ENCODE assay signal across 24 mouse cellular contexts in genomic region chr9:61401664-61402063, GRCm38 (mm10). TPM values are rescaled to one million over a fixed set of nuclear protein-coding genes. Genes with fewer than 3 reads are reported as not detected.
A peak's percentile ranks its signal among the peaks of the same experiment; 100 is the strongest.
DNase-seq lines count a peak whose midpoint lies in the region; ATAC-seq and TF ChIP-seq lines count a peak whose summit lies in the region.
"Had no signal": no experiment of that assay in that cellular context is flagged by ENCODE, and none has a peak within 500 bp of the region (broad histone marks: within the 10 kb centered on the region; RNA-seq: fewer than 3 reads in every experiment).

No protein-coding gene starts in this region.

- H3K4me3 ChIP-seq in gastrocnemius, adult 2 months, result no peak overlapping the region
- no peak overlapping the region for H3K4me3 ChIP-seq in kidney, embryonic 16.5 days (ENCODE audit: low read length)
- H3K4me3 ChIP-seq: forebrain, embryonic 15.5 days; hindbrain, embryonic 13.5 days; limb, embryonic 12.5 days; liver, embryonic 13.5 days; lung, embryonic 15.5 days; megakaryocyte, embryonic 14.5 days; neural tube, embryonic 12.5 days had no signal

- no peak overlapping the region for H3K4me2 ChIP-seq in kidney, embryonic 16.5 days (replicated peaks; ENCODE audit: low read depth, low read length)
- H3K4me2 ChIP-seq: forebrain, embryonic 15.5 days; limb, embryonic 12.5 days; liver, embryonic 13.5 days; lung, embryonic 15.5 days; neural tube, embryonic 12.5 days had no signal

- WGBS in kidney, embryonic 16.5 days, result 54% methylated on average over 9 of the region's 9 CpGs

- H3K27ac ChIP-seq in gastrocnemius, adult 2 months, result no peak overlapping the region
- H3K27ac ChIP-seq in kidney, embryonic 16.5 days (ENCODE audit: low read length), result no peak overlapping the region
- H3K27ac ChIP-seq: embryonic facial prominence, embryonic 10.5 days; forebrain, embryonic 15.5 days; limb, embryonic 12.5 days; liver, embryonic 13.5 days; lung, embryonic 15.5 days; neural tube, embryonic 12.5 days had no signal

- intact Hi-C loops in gastrocnemius, adult 2 months (cut with DNase I), result no loop called here

- peaks cover 56% of the 10 kb centered on the region for H3K4me1 ChIP-seq in kidney, embryonic 16.5 days (ENCODE audit: insufficient read depth, low read length)

- H3K27me3 ChIP-seq in kidney, embryonic 16.5 days (ENCODE audit: insufficient read depth, low read length), result no peaks in the 10 kb centered on the region
- H3K27me3 ChIP-seq: CH12.LX; forebrain, embryonic 15.5 days; limb, embryonic 12.5 days; liver, embryonic 13.5 days; lung, embryonic 15.5 days had no signal

- ATAC-seq in kidney, embryonic 16.5 days (ENCODE audit: low FRiP score, low TSS enrichment), result no peak
- ATAC-seq: activated CD4-positive, CD25-positive, alpha-beta regulatory T cell, adult 4 months; forebrain, embryonic 15.5 days; inflammation-experienced regulatory T-cells, adult 6 months had no signal

- H3K36me3 ChIP-seq in kidney, embryonic 16.5 days (ENCODE audit: insufficient read depth, low read length), result peaks cover 62% of the 10 kb centered on the region

- no peak for TF ChIP-seq CTCF in gastrocnemius, adult 2 months (IDR thresholded peaks at IDR 0.05)

- H3K9ac ChIP-seq in kidney, embryonic 16.5 days (replicated peaks; ENCODE audit: low read length), result no peak overlapping the region
- H3K9ac ChIP-seq: forebrain, embryonic 15.5 days; limb, embryonic 12.5 days; liver, embryonic 13.5 days; lung, embryonic 15.5 days; neural tube, embryonic 12.5 days had no signal

- DNase-seq in gastrocnemius, adult 2 months, result peak; percentile 19
- DNase-seq in gastrocnemius, postnatal 10 days, result no peak
- peak; percentile 49 for DNase-seq in kidney, postnatal 10 days
- peak; percentile 28 to 69 for DNase-seq in lung, postnatal 4 days
- no peak for DNase-seq in lung, postnatal 25 days (ENCODE audit: low spot score)
- no peak for DNase-seq in layer of hippocampus, adult 9-11 months
- DNase-seq: B cell, adult 2 months; cerebellum, adult 11-12 months; gastrocnemius, postnatal 25 days; liver, embryonic 13.5 days; midbrain, embryonic 14.5 days; right cerebral cortex, postnatal 14 days had no signal

- no peaks in the 10 kb centered on the region for H3K9me3 ChIP-seq in kidney, embryonic 16.5 days (ENCODE audit: low read length)
- H3K9me3 ChIP-seq: embryonic facial prominence, embryonic 10.5 days; forebrain, embryonic 15.5 days; G1E; hindbrain, embryonic 13.5 days; limb, embryonic 12.5 days; liver, embryonic 13.5 days; lung, embryonic 15.5 days; neural tube, embryonic 12.5 days had no signal

RNA-seq across cellular contexts. Expression of gene Tle3, which starts 29.5 kb away (rescaled TPM):
- 10 to 100 TPM in 1 of 2 experiments, 1 to 10 TPM in 1; 4.7 to 12.9 TPM for total RNA-seq in gastrocnemius, adult 2 months (2021)
- total RNA-seq in gastrocnemius, postnatal 10 days (2021), result 10 to 100 TPM; 20.5 to 25.6 TPM
- 26.0 and 30.8 TPM in 2 replicates for polyA plus RNA-seq in kidney, embryonic 16.5 days (2015; fragmentation: Nextera tagmentation; extraction: Ambion mirVana)

Comparison
In these comparisons a context has a peak if more than half of its experiments do, and no peak if none do; other contexts are left out.
1. DNase-seq: peak in gastrocnemius, adult 2 months (single experiment), kidney, postnatal 10 days (single experiment) and lung, postnatal 4 days (2 of 2); none in gastrocnemius, postnatal 10 days (single experiment), lung, postnatal 25 days (single experiment) and layer of hippocampus, adult 9-11 months (single experiment).